Comparison of ENCODE assay signal across 8 mouse cellular contexts in the genomic region with DNA sequence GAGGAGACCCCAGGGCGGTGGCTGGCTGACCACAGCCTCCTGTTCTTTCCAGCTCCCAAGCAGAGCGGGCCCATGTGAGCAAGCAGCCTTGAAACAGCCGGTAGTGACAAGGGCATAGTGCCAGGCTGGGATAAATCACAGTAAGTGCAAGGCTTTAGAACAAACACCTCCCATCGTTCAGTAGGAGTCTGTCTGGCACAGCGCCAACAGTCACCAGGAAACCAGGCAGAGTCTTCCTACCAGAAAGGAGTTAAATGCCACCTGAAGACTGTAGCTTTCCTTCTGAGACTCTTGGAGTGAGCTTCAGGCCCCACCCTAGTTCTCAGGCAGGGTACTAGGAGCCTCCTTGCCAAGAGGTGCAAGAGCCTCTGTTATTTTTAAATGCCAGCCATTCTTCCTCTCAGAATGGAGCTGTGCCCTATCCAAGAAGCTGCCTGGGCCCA.
DNase-seq lines count a peak whose midpoint lies in the region; ATAC-seq and TF ChIP-seq lines count a peak whose summit lies in the region.

No protein-coding gene starts in this region.

- TF ChIP-seq POLR2A in limb, embryonic 14.5 days (IDR thresholded peaks at IDR 0.05; ENCODE audit: borderline replicate concordance, extremely low read depth, insufficient read depth, insufficient read length), result no peak

- H3K4me3 ChIP-seq in gastrocnemius, adult 2 months, result no peak overlapping the region
- no peak overlapping the region for H3K4me3 ChIP-seq in heart, embryonic 16.5 days (ENCODE audit: low read length)
- H3K4me3 ChIP-seq in limb, embryonic 14.5 days (replicated peaks; ENCODE audit: low read length), result no peak overlapping the region

- WGBS in heart, embryonic 16.5 days, result 30% methylated on average over 5 of the region's 5 CpGs
- WGBS in limb, embryonic 14.5 days, result 41% methylated on average over 4 of the region's 5 CpGs

- ATAC-seq in heart, embryonic 16.5 days (replicated peaks; ENCODE audit: extremely low read depth, insufficient read depth, low FRiP score), result no peak
- ATAC-seq in limb, embryonic 14.5 days (ENCODE audit: low FRiP score, low read depth), result no peak

- peak; percentile 26 for DNase-seq in gastrocnemius, adult 2 months
- DNase-seq in gastrocnemius, adult 18-20 months (ENCODE audit: low spot score), result no peak
- DNase-seq in cerebellum, postnatal 4 days (ENCODE audit: low spot score in 2 of 2), result peak; percentile 47 to 68
- DNase-seq in kidney, postnatal 25 days, result peak; percentile 73 to 75
- peak; percentile 79 for DNase-seq in limb, embryonic 14.5 days (ENCODE audit: low spot score)
- DNase-seq in ovary, postnatal 10 days (ENCODE audit: low spot score), result peak; percentile 59
- DNase-seq in thymus, postnatal 10 days (ENCODE audit: low spot score in 2 of 2), result no peak

- H3K27me3 ChIP-seq in heart, embryonic 16.5 days (ENCODE audit: control insufficient read depth, insufficient read depth, low read length), result no peaks in the 10 kb centered on the region
- H3K27me3 ChIP-seq in limb, embryonic 14.5 days (ENCODE audit: control insufficient read depth, insufficient read depth, low read length), result no peaks in the 10 kb centered on the region

- H3K9ac ChIP-seq in heart, embryonic 16.5 days (ENCODE audit: low read length), result no peak overlapping the region
- H3K9ac ChIP-seq in limb, embryonic 14.5 days (ENCODE audit: low read depth, low read length, severe bottlenecking), result 0 out of 2 replicates have a peak overlapping the region, but pooled peaks have one; percentile 9

- no peak overlapping the region for H3K27ac ChIP-seq in gastrocnemius, adult 2 months
- peak overlapping the region; percentile 30 for H3K27ac ChIP-seq in heart, embryonic 16.5 days (ENCODE audit: low read length)
- peak overlapping the region; percentile 21 for H3K27ac ChIP-seq in limb, embryonic 14.5 days (replicated peaks; ENCODE audit: low read depth, low read length)

- TF ChIP-seq CTCF in gastrocnemius, adult 2 months (IDR thresholded peaks at IDR 0.05), result no peak

- no peaks in the 10 kb centered on the region for H3K36me3 ChIP-seq in heart, embryonic 16.5 days (ENCODE audit: control insufficient read depth, insufficient read depth)
- no peaks in the 10 kb centered on the region for H3K36me3 ChIP-seq in limb, embryonic 14.5 days (ENCODE audit: control insufficient read depth, insufficient read depth, low read length)

- H3K4me2 ChIP-seq in heart, embryonic 16.5 days (ENCODE audit: low read depth, low read length), result no peak overlapping the region
- H3K4me2 ChIP-seq in limb, embryonic 14.5 days (replicated peaks; ENCODE audit: low read depth, low read length, severe bottlenecking), result no peak overlapping the region

- peaks cover 27% of the 10 kb centered on the region for H3K4me1 ChIP-seq in heart, embryonic 16.5 days (ENCODE audit: control insufficient read depth, insufficient read depth, low read length)
- peaks cover 22% of the 10 kb centered on the region for H3K4me1 ChIP-seq in limb, embryonic 14.5 days (ENCODE audit: control insufficient read depth, insufficient read depth, low read length)

- intact Hi-C loops in gastrocnemius, adult 2 months (cut with DNase I), result no loop called here

- no peaks in the 10 kb centered on the region for H3K9me3 ChIP-seq in heart, embryonic 16.5 days (replicated peaks; ENCODE audit: control insufficient read depth, low read length)
- no peaks in the 10 kb centered on the region for H3K9me3 ChIP-seq in limb, embryonic 14.5 days (ENCODE audit: control insufficient read depth, low read length)

Comparison
In these comparisons a context has a peak if more than half of its experiments do, and no peak if none do; other contexts are left out.
1. DNase-seq: peak in gastrocnemius, adult 2 months (single experiment), cerebellum, postnatal 4 days (2 of 2), kidney, postnatal 25 days (2 of 2), limb, embryonic 14.5 days (single experiment) and ovary, postnatal 10 days (single experiment); none in gastrocnemius, adult 18-20 months (single experiment) and thymus, postnatal 10 days (0 of 2).